Mouse (Mus musculus): ENCODE results near the gene Braf.

- TF ChIP-seq CTCF (IDR thresholded peaks at IDR 0.05; ENCODE audit: low read depth, low read length), result no peak
- no peak for TF ChIP-seq GATA1 (IDR thresholded peaks at IDR 0.05; ENCODE audit: borderline replicate concordance, low read length)
Measured at GRCm38 (mm10) chr6:39606056-39606455, 119.2 kb downstream of the Braf start.

Data from G1E (cell line).